Mouse (Mus musculus): ENCODE measurements at regions not wholly inside any gene's neighbourhood (a gene's known extent, or its start where the extent isn't known, plus 50 kb on each side); places are given as distances from the start of the nearest gene placed in this dataset.

DNA sequence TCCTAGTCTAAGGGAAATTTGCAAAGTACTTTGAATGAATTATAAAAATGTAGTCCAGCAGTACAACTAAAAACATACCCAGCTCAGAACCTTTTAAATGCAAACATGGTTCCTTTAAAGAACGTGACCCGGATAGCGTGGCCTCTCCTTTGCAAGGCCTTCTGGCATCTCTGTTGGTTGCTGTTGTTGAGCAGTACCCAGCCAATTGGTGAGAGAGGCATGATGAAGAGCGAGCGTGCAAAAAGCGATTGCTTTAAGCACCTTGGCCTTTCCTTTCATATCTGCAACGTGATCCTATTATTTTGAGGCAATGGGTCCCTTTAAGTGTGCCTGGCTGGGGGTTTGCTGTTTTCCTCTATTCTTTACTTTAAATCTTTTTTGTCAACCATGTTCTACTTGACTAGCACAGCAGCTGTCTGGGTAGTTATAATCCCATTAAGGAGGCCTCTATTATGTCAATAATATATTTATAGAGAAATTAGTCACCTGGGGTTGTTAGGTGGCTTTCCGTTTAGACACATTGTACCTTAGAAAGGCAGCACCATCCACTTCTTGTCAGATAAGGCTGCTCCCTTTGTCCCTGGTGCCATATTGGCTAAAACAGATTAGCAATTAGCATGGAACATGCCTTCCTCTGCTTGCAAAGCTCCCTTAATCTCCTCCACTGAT, 141.5 kb upstream of the Jag1 start:
- H3K27ac ChIP-seq (ENCODE audit: insufficient read depth, low read depth, low read length, poor library complexity, severe bottlenecking), result no peak overlapping the region
- in situ Hi-C loops (cut with MboI; ENCODE audit: low sequenced_read_pairs in 2 of 2, unreplicated experiment in 2 of 2), result no loop called here
- no peak overlapping the region for H3K4me3 ChIP-seq (ENCODE audit: insufficient read depth in 1 of 2, low read depth in 1 of 2, low read length in 2 of 2, poor library complexity in 1 of 2, severe bottlenecking in 1 of 2)
- H3K36me3 ChIP-seq (ENCODE audit: control insufficient read depth, insufficient read depth, low read length, poor library complexity, severe bottlenecking), result no peaks in the 10 kb centered on the region
- DNase-seq (ENCODE audit: low read depth, low spot score), result no peak
- TF ChIP-seq HCFC1 (IDR thresholded peaks at IDR 0.05; ENCODE audit: borderline replicate concordance, insufficient read depth, low read length), result no peak
- no peak for TF ChIP-seq ZC3H11A (IDR thresholded peaks at IDR 0.05; ENCODE audit: borderline replicate concordance, low read depth, low read length)
- no peak for TF ChIP-seq MAFK (IDR thresholded peaks at IDR 0.05; ENCODE audit: insufficient read depth, low read depth, low read length)
- no peak for TF ChIP-seq ZNF384 (IDR thresholded peaks at IDR 0.05; ENCODE audit: low read depth, low read length)
- TF ChIP-seq CHD2 (IDR thresholded peaks at IDR 0.05; ENCODE audit: low read depth, low read length), result no peak
- no peak overlapping the region for H3K9ac ChIP-seq (ENCODE audit: insufficient read depth, low read depth, low read length, poor library complexity, severe bottlenecking)
- no peaks in the 10 kb centered on the region for H3K9me3 ChIP-seq (ENCODE audit: control insufficient read depth, insufficient read depth, low read depth, low read length)
- no peaks in the 10 kb centered on the region for H3K4me1 ChIP-seq (ENCODE audit: control insufficient read depth in 2 of 2, insufficient read depth in 2 of 2, low read length in 2 of 2, poor library complexity in 1 of 2)

DNA sequence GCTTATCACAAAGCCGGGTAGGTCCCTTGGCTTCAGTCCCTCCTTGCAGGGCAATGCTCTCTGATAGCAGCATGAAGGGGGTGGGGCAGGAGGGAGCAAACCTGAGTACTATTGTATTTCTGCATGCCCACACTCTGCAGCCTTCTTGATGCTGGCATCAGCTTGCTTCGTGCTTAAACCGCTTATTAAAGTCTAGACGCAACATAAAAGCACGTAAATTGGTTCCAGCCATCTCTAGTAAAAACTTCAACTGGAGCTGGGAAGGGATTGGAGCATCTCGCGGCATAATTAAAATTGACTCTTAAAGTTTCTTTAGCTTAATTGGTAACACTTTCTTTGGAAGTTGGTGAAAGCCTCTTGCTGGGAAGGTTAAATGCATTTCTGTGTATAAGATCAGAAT, 131.5 kb upstream of the Jag1 start:
- in situ Hi-C loops (cut with MboI; ENCODE audit: low sequenced_read_pairs in 2 of 2, unreplicated experiment in 2 of 2), result no loop called here
- Histone ChIP-seq H3K4me3 (ENCODE audit: insufficient read depth in 1 of 2, low read depth in 1 of 2, low read length in 2 of 2, poor library complexity in 1 of 2, severe bottlenecking in 1 of 2) (no peak overlapping the region), H3K4me1 (ENCODE audit: control insufficient read depth in 2 of 2, insufficient read depth in 2 of 2, low read length in 2 of 2, poor library complexity in 1 of 2) (no peaks in the 10 kb centered on the region), H3K9me3 (ENCODE audit: control insufficient read depth, insufficient read depth, low read depth, low read length) (no peaks in the 10 kb centered on the region), H3K27ac (ENCODE audit: insufficient read depth, low read depth, low read length, poor library complexity, severe bottlenecking) (no peak overlapping the region), H3K9ac (ENCODE audit: insufficient read depth, low read depth, low read length, poor library complexity, severe bottlenecking) (no peak overlapping the region), H3K36me3 (ENCODE audit: control insufficient read depth, insufficient read depth, low read length, poor library complexity, severe bottlenecking) (no peaks in the 10 kb centered on the region)
- TF ChIP-seq HCFC1 (IDR thresholded peaks at IDR 0.05; ENCODE audit: borderline replicate concordance, insufficient read depth, low read length) (no peak), CHD2 (IDR thresholded peaks at IDR 0.05; ENCODE audit: low read depth, low read length) (no peak), ZC3H11A (IDR thresholded peaks at IDR 0.05; ENCODE audit: borderline replicate concordance, low read depth, low read length) (no peak), MAFK (IDR thresholded peaks at IDR 0.05; ENCODE audit: insufficient read depth, low read depth, low read length) (no peak), ZNF384 (IDR thresholded peaks at IDR 0.05; ENCODE audit: low read depth, low read length) (no peak)
- DNase-seq (ENCODE audit: low read depth, low spot score), result no peak

- H3K27ac ChIP-seq (ENCODE audit: insufficient read depth, low read depth, low read length, poor library complexity, severe bottlenecking), result no peak overlapping the region
- no peak overlapping the region for H3K4me3 ChIP-seq (ENCODE audit: insufficient read depth in 1 of 2, low read depth in 1 of 2, low read length in 2 of 2, poor library complexity in 1 of 2, severe bottlenecking in 1 of 2)
- DNase-seq (ENCODE audit: low read depth, low spot score), result no peak
- no peaks in the 10 kb centered on the region for H3K36me3 ChIP-seq (ENCODE audit: control insufficient read depth, insufficient read depth, low read length, poor library complexity, severe bottlenecking)
- no peaks in the 10 kb centered on the region for H3K4me1 ChIP-seq (ENCODE audit: control insufficient read depth in 2 of 2, insufficient read depth in 2 of 2, low read length in 2 of 2, poor library complexity in 1 of 2)
- in situ Hi-C loops (cut with MboI; ENCODE audit: low sequenced_read_pairs in 2 of 2, unreplicated experiment in 2 of 2), result no loop called here
- no peaks in the 10 kb centered on the region for H3K9me3 ChIP-seq (ENCODE audit: control insufficient read depth, insufficient read depth, low read depth, low read length)
- TF ChIP-seq MAFK (IDR thresholded peaks at IDR 0.05; ENCODE audit: insufficient read depth, low read depth, low read length), result no peak
- TF ChIP-seq ZC3H11A (IDR thresholded peaks at IDR 0.05; ENCODE audit: borderline replicate concordance, low read depth, low read length), result no peak
- TF ChIP-seq CHD2 (IDR thresholded peaks at IDR 0.05; ENCODE audit: low read depth, low read length), result no peak
- no peak for TF ChIP-seq HCFC1 (IDR thresholded peaks at IDR 0.05; ENCODE audit: borderline replicate concordance, insufficient read depth, low read length)
- TF ChIP-seq ZNF384 (IDR thresholded peaks at IDR 0.05; ENCODE audit: low read depth, low read length), result no peak
- H3K9ac ChIP-seq (ENCODE audit: insufficient read depth, low read depth, low read length, poor library complexity, severe bottlenecking), result no peak overlapping the region
These were observed 127.9 kb upstream of the Jag1 start for GRCm38 (mm10) chr2:137244370-137244769.

GRCm38 (mm10) chr2:137243914-137244313, 127.5 kb upstream of the Jag1 start:
- no peak for DNase-seq (ENCODE audit: low read depth, low spot score)
- no peaks in the 10 kb centered on the region for H3K9me3 ChIP-seq (ENCODE audit: control insufficient read depth, insufficient read depth, low read depth, low read length)

More at GRCm38 (mm10) chr2:137243914-137244313, 127.5 kb upstream of the Jag1 start:
- H3K4me3 ChIP-seq (ENCODE audit: insufficient read depth in 1 of 2, low read depth in 1 of 2, low read length in 2 of 2, poor library complexity in 1 of 2, severe bottlenecking in 1 of 2), result no peak overlapping the region
- no peak overlapping the region for H3K27ac ChIP-seq (ENCODE audit: insufficient read depth, low read depth, low read length, poor library complexity, severe bottlenecking)
- no peaks in the 10 kb centered on the region for H3K36me3 ChIP-seq (ENCODE audit: control insufficient read depth, insufficient read depth, low read length, poor library complexity, severe bottlenecking)
- in situ Hi-C loops (cut with MboI; ENCODE audit: low sequenced_read_pairs in 2 of 2, unreplicated experiment in 2 of 2), result no loop called here
- no peaks in the 10 kb centered on the region for H3K4me1 ChIP-seq (ENCODE audit: control insufficient read depth in 2 of 2, insufficient read depth in 2 of 2, low read length in 2 of 2, poor library complexity in 1 of 2)
- no peak for TF ChIP-seq CHD2 (IDR thresholded peaks at IDR 0.05; ENCODE audit: low read depth, low read length)
- TF ChIP-seq MAFK (IDR thresholded peaks at IDR 0.05; ENCODE audit: insufficient read depth, low read depth, low read length), result no peak
- no peak for TF ChIP-seq ZNF384 (IDR thresholded peaks at IDR 0.05; ENCODE audit: low read depth, low read length)
- TF ChIP-seq ZC3H11A (IDR thresholded peaks at IDR 0.05; ENCODE audit: borderline replicate concordance, low read depth, low read length), result no peak
- no peak for TF ChIP-seq HCFC1 (IDR thresholded peaks at IDR 0.05; ENCODE audit: borderline replicate concordance, insufficient read depth, low read length)
- no peak overlapping the region for H3K9ac ChIP-seq (ENCODE audit: insufficient read depth, low read depth, low read length, poor library complexity, severe bottlenecking)

Data from ES-E14 (cell line).